Mouse (Mus musculus): ENCODE results near the gene Tmem204. TPM values are rescaled to one million over a fixed set of nuclear protein-coding genes. Genes with fewer than 3 reads are reported as not detected.

Tmem204 gene
- polyA plus RNA-seq, 1 experiment from 2014 or later = 10.1 TPM

Other genes with a start within 250 kb of the Tmem204 start
- gene Hagh, start 243.4 kb downstream of the Tmem204 start, polyA plus RNA-seq (2015; fragmentation: Nextera tagmentation; extraction: Ambion mirVana) = 36.7 and 37.1 TPM in 2 replicates
- 16.0 and 16.8 TPM in 2 replicates for gene Fahd1, start 233.2 kb downstream of the Tmem204 start, polyA plus RNA-seq (2015; fragmentation: Nextera tagmentation; extraction: Ambion mirVana)
- 0.17 and 0.25 TPM in 2 replicates for gene Igfals, start 217.6 kb downstream of the Tmem204 start, polyA plus RNA-seq (2015; fragmentation: Nextera tagmentation; extraction: Ambion mirVana)
- 68.5 and 76.9 TPM in 2 replicates for gene Nubp2, start 197.2 kb downstream of the Tmem204 start, polyA plus RNA-seq (2015; fragmentation: Nextera tagmentation; extraction: Ambion mirVana)
- 64.3 and 67.4 TPM in 2 replicates for gene Spsb3, start 196.9 kb downstream of the Tmem204 start, polyA plus RNA-seq (2015; fragmentation: Nextera tagmentation; extraction: Ambion mirVana)
- 31.3 and 36.5 TPM in 2 replicates for gene Eme2, start 188.5 kb downstream of the Tmem204 start, polyA plus RNA-seq (2015; fragmentation: Nextera tagmentation; extraction: Ambion mirVana)
- 81.4 and 85.4 TPM in 2 replicates for gene Mrps34, start 188.5 kb downstream of the Tmem204 start, polyA plus RNA-seq (2015; fragmentation: Nextera tagmentation; extraction: Ambion mirVana)
- 72.1 and 80.8 TPM in 2 replicates for gene Nme3, start 187.1 kb downstream of the Tmem204 start, polyA plus RNA-seq (2015; fragmentation: Nextera tagmentation; extraction: Ambion mirVana)
- gene Mapk8ip3, start 146.6 kb downstream of the Tmem204 start, polyA plus RNA-seq (2015; fragmentation: Nextera tagmentation; extraction: Ambion mirVana) = 60.8 and 73.6 TPM in 2 replicates
- gene Jpt2, start 122.9 kb downstream of the Tmem204 start, polyA plus RNA-seq (2015; fragmentation: Nextera tagmentation; extraction: Ambion mirVana) = 186 and 217 TPM in 2 replicates
- 7.9 and 8.3 TPM in 2 replicates for gene Cramp1l, start 67.8 kb downstream of the Tmem204 start, polyA plus RNA-seq (2015; fragmentation: Nextera tagmentation; extraction: Ambion mirVana)
- gene Ift140, start 67.5 kb downstream of the Tmem204 start, polyA plus RNA-seq (2015; fragmentation: Nextera tagmentation; extraction: Ambion mirVana) = 18.6 and 22.8 TPM in 2 replicates
- 41.2 and 45.3 TPM in 2 replicates for gene Telo2, start 32.4 kb upstream of the Tmem204 start, polyA plus RNA-seq (2015; fragmentation: Nextera tagmentation; extraction: Ambion mirVana)
- gene Ptx4, start 37.2 kb upstream of the Tmem204 start, polyA plus RNA-seq (2015; fragmentation: Nextera tagmentation; extraction: Ambion mirVana) = not detected in 2 replicates
- 23.6 and 29.6 TPM in 2 replicates for gene Clcn7, start 49.8 kb upstream of the Tmem204 start, polyA plus RNA-seq (2015; fragmentation: Nextera tagmentation; extraction: Ambion mirVana)
- gene Ccdc154, start 78.9 kb upstream of the Tmem204 start, polyA plus RNA-seq (2015; fragmentation: Nextera tagmentation; extraction: Ambion mirVana) = not detected in 2 replicates
- gene Gm38655, start 91.9 kb upstream of the Tmem204 start, polyA plus RNA-seq (2015; fragmentation: Nextera tagmentation; extraction: Ambion mirVana) = not detected in 2 replicates
- 38.3 and 38.6 TPM in 2 replicates for gene BC003965, start 101.0 kb upstream of the Tmem204 start, polyA plus RNA-seq (2015; fragmentation: Nextera tagmentation; extraction: Ambion mirVana)
- 7.9 and 10.6 TPM in 2 replicates for gene Unkl, start 104.8 kb upstream of the Tmem204 start, polyA plus RNA-seq (2015; fragmentation: Nextera tagmentation; extraction: Ambion mirVana)
- gene Gnptg, start 156.5 kb upstream of the Tmem204 start, polyA plus RNA-seq (2015; fragmentation: Nextera tagmentation; extraction: Ambion mirVana) = 71.9 and 74.8 TPM in 2 replicates
- gene Tsr3, start 156.6 kb upstream of the Tmem204 start, polyA plus RNA-seq (2015; fragmentation: Nextera tagmentation; extraction: Ambion mirVana) = 63.3 and 64.3 TPM in 2 replicates
- gene Baiap3, start 172.8 kb upstream of the Tmem204 start, polyA plus RNA-seq (2015; fragmentation: Nextera tagmentation; extraction: Ambion mirVana) = 3.6 and 5.2 TPM in 2 replicates
- gene Ube2i, start 191.0 kb upstream of the Tmem204 start, polyA plus RNA-seq (2015; fragmentation: Nextera tagmentation; extraction: Ambion mirVana) = 755 and 766 TPM in 2 replicates
- not detected in 2 replicates for gene Prss34, start 214.8 kb upstream of the Tmem204 start, polyA plus RNA-seq (2015; fragmentation: Nextera tagmentation; extraction: Ambion mirVana)
- gene Prss28, start 225.1 kb upstream of the Tmem204 start, polyA plus RNA-seq (2015; fragmentation: Nextera tagmentation; extraction: Ambion mirVana) = not detected in 2 replicates
- gene Prss29, start 235.1 kb upstream of the Tmem204 start, polyA plus RNA-seq (2015; fragmentation: Nextera tagmentation; extraction: Ambion mirVana) = not detected in 2 replicates

All from forebrain, embryonic 13.5 days (tissue).